Mouse (Mus musculus): ENCODE data around the gene Ssh1. TPM values are rescaled to one million over a fixed set of nuclear protein-coding genes. Genes with fewer than 3 reads are reported as not detected.

Ssh1 gene
- polyA plus RNA-seq, 1 experiment from 2014 or later: 5.3 TPM

DNA sequence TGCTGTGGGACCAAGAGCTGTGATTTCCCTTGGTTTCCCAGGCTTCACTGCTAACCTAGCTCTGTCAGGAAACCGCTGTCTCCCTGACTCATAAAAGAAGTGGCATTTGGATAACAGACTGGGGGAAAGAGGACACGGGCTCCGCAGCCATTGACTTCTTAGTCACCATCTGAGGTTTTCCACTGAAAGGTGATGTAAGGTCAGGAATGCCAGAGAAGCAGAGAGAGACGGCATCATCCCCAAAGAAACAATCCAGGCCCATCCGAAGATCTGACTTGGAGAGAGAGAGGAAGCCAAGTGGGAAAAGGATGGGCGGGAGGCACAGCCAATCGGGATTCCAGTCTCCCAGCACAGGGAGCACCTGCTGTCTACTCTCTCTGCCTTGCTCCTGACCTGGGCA is 2.6 kb downstream of the Ssh1 start:
- Histone ChIP-seq H3K4me1 (replicated peaks; ENCODE audit: control insufficient read depth, insufficient read depth) (peaks cover 9% of the 10 kb centered on the region; the same call in 1 of the 2 replicates), H3K27me3 (ENCODE audit: control insufficient read depth, insufficient read depth, low read length) (no peaks in the 10 kb centered on the region), H3K4me3 (ENCODE audit: low read depth, low read length) (no peak overlapping the region), H3K9me3 (ENCODE audit: control insufficient read depth, low read length) (no peaks in the 10 kb centered on the region), H3K36me3 (ENCODE audit: control insufficient read depth, insufficient read depth, low read length) (no peaks in the 10 kb centered on the region), H3K9ac (ENCODE audit: low read length) (peak overlapping the region; percentile 18; the same call in 1 of the 2 replicates), H3K4me2 (replicated peaks; ENCODE audit: low read depth) (no peak overlapping the region), H3K27ac (replicated peaks) (no peak overlapping the region)
- ATAC-seq (ENCODE audit: low FRiP score, low TSS enrichment): no peak
- DNase-seq (ENCODE audit: low spot score): no peak
- WGBS: 63% methylated on average over 7 of the region's 7 CpGs
- no peak for TF ChIP-seq EP300 (optimal IDR thresholded peaks at IDR 0.05)
- no peak for TF ChIP-seq CTCF (IDR thresholded peaks at IDR 0.05; ENCODE audit: low read depth)

DNA sequence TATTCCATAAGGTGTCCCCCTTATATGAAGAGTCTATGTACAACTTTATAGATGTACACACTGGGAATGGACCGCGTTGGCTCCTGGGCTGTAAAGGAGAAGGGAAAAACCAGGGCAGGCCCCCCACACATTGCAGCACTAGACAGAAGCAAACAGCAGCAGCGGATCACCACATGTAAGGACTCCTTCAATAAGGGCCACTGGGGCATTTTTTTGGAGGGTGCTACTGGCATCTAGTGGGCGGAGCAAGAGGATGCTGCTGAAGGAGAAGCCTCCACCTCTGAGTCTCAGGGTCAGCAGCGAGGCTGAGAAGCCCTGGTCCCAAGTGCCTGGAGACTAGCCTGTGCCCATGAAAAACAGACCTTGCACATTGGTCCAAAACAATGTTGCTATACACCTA is 3.1 kb downstream of the Ssh1 start:
- H3K27ac ChIP-seq (replicated peaks): no peak overlapping the region

DNA sequence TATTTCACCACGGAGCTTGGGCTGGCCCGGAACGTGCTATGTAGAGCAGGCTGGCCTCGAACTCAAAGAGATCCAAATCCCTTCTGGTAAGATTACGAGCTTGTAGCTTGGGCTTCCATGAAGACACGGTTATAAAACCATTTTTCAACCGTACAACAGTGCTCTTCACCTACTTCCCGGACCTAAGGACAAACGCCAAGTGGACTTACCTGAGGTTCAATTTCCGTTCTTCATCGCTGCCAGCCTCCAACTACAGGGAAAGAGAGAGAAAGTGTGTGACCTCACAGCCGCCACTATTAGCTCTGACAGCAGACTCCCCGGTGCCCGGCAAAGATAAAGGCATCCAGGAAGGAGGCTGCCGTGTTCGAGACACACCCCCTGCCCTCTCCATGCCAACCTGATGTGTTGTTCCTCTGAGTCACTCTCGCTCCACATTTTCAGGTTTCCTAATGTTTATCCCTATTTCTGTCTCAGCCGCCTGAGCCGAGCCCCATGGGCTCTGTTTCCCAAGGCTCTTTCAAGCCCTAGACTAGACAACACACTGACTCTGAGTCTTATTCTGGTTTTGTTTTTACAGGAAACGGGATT is 4.2 kb downstream of the Ssh1 start:
- TF ChIP-seq CTCF (IDR thresholded peaks at IDR 0.05; ENCODE audit: low read depth): no peak
- no peak for TF ChIP-seq EP300 (optimal IDR thresholded peaks at IDR 0.05)
- Histone ChIP-seq H3K4me2 (replicated peaks; ENCODE audit: low read depth) (no peak overlapping the region), H3K4me1 (replicated peaks; ENCODE audit: control insufficient read depth, insufficient read depth) (peaks cover 9% of the 10 kb centered on the region; the same call in 1 of the 2 replicates), H3K27me3 (ENCODE audit: control insufficient read depth, insufficient read depth, low read length) (no peaks in the 10 kb centered on the region), H3K9me3 (ENCODE audit: control insufficient read depth, low read length) (no peaks in the 10 kb centered on the region), H3K36me3 (ENCODE audit: control insufficient read depth, insufficient read depth, low read length) (no peaks in the 10 kb centered on the region), H3K27ac (replicated peaks) (no peak overlapping the region), H3K4me3 (ENCODE audit: low read depth, low read length) (no peak overlapping the region), H3K9ac (ENCODE audit: low read length) (no peak overlapping the region)
- 65% methylated on average over 20 of the region's 20 CpGs for WGBS
- ATAC-seq (ENCODE audit: low FRiP score, low TSS enrichment): peak; percentile 60
- peak; percentile 84 for DNase-seq (ENCODE audit: low spot score)

More for the DNA sequence above, 3.1 kb downstream of the Ssh1 start:
- Histone ChIP-seq H3K36me3 (ENCODE audit: control insufficient read depth, insufficient read depth, low read length) (no peaks in the 10 kb centered on the region), H3K4me1 (replicated peaks; ENCODE audit: control insufficient read depth, insufficient read depth) (peaks cover 9% of the 10 kb centered on the region; the same call in 1 of the 2 replicates), H3K27me3 (ENCODE audit: control insufficient read depth, insufficient read depth, low read length) (no peaks in the 10 kb centered on the region), H3K9me3 (ENCODE audit: control insufficient read depth, low read length) (no peaks in the 10 kb centered on the region), H3K4me2 (replicated peaks; ENCODE audit: low read depth) (no peak overlapping the region), H3K9ac (ENCODE audit: low read length) (no peak overlapping the region), H3K4me3 (ENCODE audit: low read depth, low read length) (no peak overlapping the region)
- ATAC-seq (ENCODE audit: low FRiP score, low TSS enrichment) (no peak), DNase-seq (ENCODE audit: low spot score) (no peak)
- TF ChIP-seq CTCF (IDR thresholded peaks at IDR 0.05; ENCODE audit: low read depth): no peak
- no peak for TF ChIP-seq EP300 (optimal IDR thresholded peaks at IDR 0.05)
- WGBS: 88% methylated on average over 5 of the region's 5 CpGs

DNA sequence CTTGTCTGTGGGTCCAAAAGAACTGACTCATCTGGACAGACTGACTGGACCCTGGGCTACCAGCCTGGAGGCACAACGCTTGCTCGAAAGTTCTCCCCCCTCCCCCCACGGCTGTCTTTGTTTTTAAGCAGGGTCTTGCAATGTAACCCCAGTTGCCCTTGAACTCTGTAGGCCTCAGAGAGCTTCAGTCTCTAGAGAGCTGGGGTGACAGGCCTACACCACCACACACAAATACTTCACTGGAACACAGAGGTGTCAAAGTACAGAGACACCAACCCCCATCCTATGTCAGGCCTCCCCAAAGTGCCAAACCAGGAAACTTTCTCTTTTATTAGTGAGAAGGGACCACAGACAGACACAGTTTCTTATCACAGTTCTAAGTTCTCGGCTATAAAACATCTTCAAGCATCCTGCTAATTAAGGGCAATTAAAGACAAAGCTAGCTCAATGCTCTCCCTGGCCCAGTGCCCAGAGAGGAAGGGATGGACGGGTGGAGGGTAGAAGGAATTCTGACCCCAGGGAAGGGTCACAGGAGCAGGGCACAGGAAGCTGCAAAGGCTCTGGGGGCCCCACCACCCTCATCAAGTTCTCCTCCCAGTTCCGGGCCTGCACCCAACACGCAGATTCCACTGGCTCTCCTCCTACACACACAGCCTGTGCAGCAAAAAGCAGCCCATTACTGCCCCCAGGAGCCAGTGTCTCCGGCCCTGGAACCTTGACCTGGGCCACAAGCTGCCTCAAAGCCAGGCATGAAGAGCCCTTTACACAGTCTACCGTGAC is 7.3 kb downstream of the Ssh1 start:
- DNase-seq (ENCODE audit: low spot score) (no peak), ATAC-seq (ENCODE audit: low FRiP score, low TSS enrichment) (no peak)
- TF ChIP-seq EP300 (optimal IDR thresholded peaks at IDR 0.05) (no peak), CTCF (IDR thresholded peaks at IDR 0.05; ENCODE audit: low read depth) (peak; percentile 31; the same call in 1 of the 2 replicates)

DNA sequence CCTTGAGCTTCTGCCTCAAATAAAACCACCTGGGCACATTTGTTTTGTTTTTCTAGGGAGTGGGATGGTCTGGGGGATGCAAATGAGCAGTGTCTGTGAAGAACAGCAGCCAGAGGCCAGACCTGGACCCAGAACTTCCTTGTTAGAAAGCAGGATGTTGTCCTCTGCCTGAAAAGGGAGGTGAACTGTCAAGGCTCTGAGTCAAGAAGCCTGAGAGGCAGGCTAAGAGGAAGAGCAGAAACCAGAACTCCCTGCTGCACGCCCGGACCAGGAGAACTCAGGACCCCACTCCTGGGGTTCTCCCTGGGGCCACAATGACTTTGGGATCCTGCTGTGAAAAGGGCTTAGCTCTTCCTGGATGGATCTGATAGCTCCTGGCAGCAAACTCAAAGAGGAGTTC is 8.0 kb downstream of the Ssh1 start:
- DNase-seq (ENCODE audit: low spot score): no peak
- 70% methylated on average over 2 of the region's 2 CpGs for WGBS
- H3K4me2 ChIP-seq (replicated peaks; ENCODE audit: low read depth): no peak overlapping the region
- no peak for ATAC-seq (ENCODE audit: low FRiP score, low TSS enrichment)
- H3K4me3 ChIP-seq (ENCODE audit: low read depth, low read length): no peak overlapping the region
- 0 out of 2 replicates have a peak, but pooled peaks cover 3% of the 10 kb centered on the region for H3K4me1 ChIP-seq (replicated peaks; ENCODE audit: control insufficient read depth, insufficient read depth)
- no peak overlapping the region for H3K9ac ChIP-seq (ENCODE audit: low read length)
- TF ChIP-seq EP300 (optimal IDR thresholded peaks at IDR 0.05) (no peak), CTCF (IDR thresholded peaks at IDR 0.05; ENCODE audit: low read depth) (no peak)
- H3K36me3 ChIP-seq (ENCODE audit: control insufficient read depth, insufficient read depth, low read length): no peaks in the 10 kb centered on the region; the same call in 1 of the 2 replicates
- H3K9me3 ChIP-seq (ENCODE audit: control insufficient read depth, low read length): no peaks in the 10 kb centered on the region
- H3K27ac ChIP-seq (replicated peaks): 0 out of 2 replicates have a peak overlapping the region, but pooled peaks have one; percentile 25
- H3K27me3 ChIP-seq (ENCODE audit: control insufficient read depth, insufficient read depth, low read length): no peaks in the 10 kb centered on the region

More for the DNA sequence above, 7.3 kb downstream of the Ssh1 start:
- WGBS: 49% methylated on average over 9 of the region's 9 CpGs
- Histone ChIP-seq H3K4me2 (replicated peaks; ENCODE audit: low read depth) (no peak overlapping the region), H3K9me3 (ENCODE audit: control insufficient read depth, low read length) (no peaks in the 10 kb centered on the region), H3K9ac (ENCODE audit: low read length) (no peak overlapping the region), H3K4me1 (replicated peaks; ENCODE audit: control insufficient read depth, insufficient read depth) (0 out of 2 replicates have a peak, but pooled peaks cover 3% of the 10 kb centered on the region), H3K27ac (replicated peaks) (peak overlapping the region; percentile 25; the same call in 1 of the 2 replicates), H3K4me3 (ENCODE audit: low read depth, low read length) (no peak overlapping the region), H3K36me3 (ENCODE audit: control insufficient read depth, insufficient read depth, low read length) (no peaks in the 10 kb centered on the region; the same call in 1 of the 2 replicates), H3K27me3 (ENCODE audit: control insufficient read depth, insufficient read depth, low read length) (no peaks in the 10 kb centered on the region)

All from stomach, postnatal 0 days (tissue).